Mouse (Mus musculus): ENCODE data around the gene Fbxo2. TPM values are rescaled to one million over a fixed set of nuclear protein-coding genes. Genes with fewer than 3 reads are reported as not detected.

Gene Fbxo2
- polyA plus RNA-seq, 1 experiment from 2014 or later = 1.0 TPM

Small RNA genes lying within 50 kb of the gene (microRNA-seq; reads per million reads assigned to microRNA genes)
- gene Mir7022 = not detected

Other genes with a start within 250 kb of the Fbxo2 start
- 39.0 and 40.9 TPM in 2 replicates for gene Plod1, start 223.9 kb upstream of the Fbxo2 start, polyA plus RNA-seq (2014; fragmentation: Nextera tagmentation; extraction: Ambion mirVana)
- gene 2510039O18Rik, start 219.7 kb upstream of the Fbxo2 start, polyA plus RNA-seq (2014; fragmentation: Nextera tagmentation; extraction: Ambion mirVana) = 17.4 and 19.7 TPM in 2 replicates
- gene Nppb, start 174.8 kb upstream of the Fbxo2 start, polyA plus RNA-seq (2014; fragmentation: Nextera tagmentation; extraction: Ambion mirVana) = not detected in 2 replicates
- 0.31 and 2.0 TPM in 2 replicates for gene Nppa, start 159.9 kb upstream of the Fbxo2 start, polyA plus RNA-seq (2014; fragmentation: Nextera tagmentation; extraction: Ambion mirVana)
- 6.1 and 7.5 TPM in 2 replicates for gene Clcn6, start 121.8 kb upstream of the Fbxo2 start, polyA plus RNA-seq (2014; fragmentation: Nextera tagmentation; extraction: Ambion mirVana)
- gene Mthfr, start 121.5 kb upstream of the Fbxo2 start, polyA plus RNA-seq (2014; fragmentation: Nextera tagmentation; extraction: Ambion mirVana) = 18.7 and 19.7 TPM in 2 replicates
- gene Agtrap, start 72.6 kb upstream of the Fbxo2 start, polyA plus RNA-seq (2014; fragmentation: Nextera tagmentation; extraction: Ambion mirVana) = 9.2 and 10.5 TPM in 2 replicates
- 91.8 and 104 TPM in 2 replicates for gene Mad2l2, start 30.2 kb upstream of the Fbxo2 start, polyA plus RNA-seq (2014; fragmentation: Nextera tagmentation; extraction: Ambion mirVana)
- gene Draxin, start 29.9 kb upstream of the Fbxo2 start, polyA plus RNA-seq (2014; fragmentation: Nextera tagmentation; extraction: Ambion mirVana) = 2.0 and 2.5 TPM in 2 replicates
- gene Fbxo6, start 8.5 kb upstream of the Fbxo2 start, polyA plus RNA-seq (2014; fragmentation: Nextera tagmentation; extraction: Ambion mirVana) = 11.0 and 11.5 TPM in 2 replicates
- gene Fbxo44, start 139 bp upstream of the Fbxo2 start, polyA plus RNA-seq (2014; fragmentation: Nextera tagmentation; extraction: Ambion mirVana) = 10.4 and 12.2 TPM in 2 replicates
- 0.40 TPM in 2 replicates for gene Disp3, start 127.3 kb downstream of the Fbxo2 start, polyA plus RNA-seq (2014; fragmentation: Nextera tagmentation; extraction: Ambion mirVana)

All from limb, embryonic 11.5 days (tissue).